Mouse (Mus musculus) midbrain, embryonic 10.5 days (tissue): ENCODE results near the gene Prr29. TPM values are rescaled to one million over a fixed set of nuclear protein-coding genes. Genes with fewer than 3 reads are reported as not detected.
A peak's percentile ranks its signal among the peaks of the same experiment; 100 is the strongest.
"Not testable (repeated sequence)": the region's sequence is repeated elsewhere in the genome, so short reads cannot be mapped to it uniquely, and the experiment has no call there.

Experiments
- DNase-seq: peaks from one replicate; pipeline ENCODE4 v3.0.0-alpha.2; 2017; ENCODE audit warnings: low spot score
- H3K27ac ChIP-seq: fragments of 300-500 bp; sonication (generic); replicated peaks from 2 replicates; pipeline ENCODE4 v1.5.1; 2016; ENCODE audit warnings: mild to moderate bottlenecking
- H3K27me3 ChIP-seq: fragments of 300-500 bp; sonication (generic); 2 replicates; pipeline ENCODE4 v1.6.1; 2016; ENCODE audit warnings: low read depth, mild to moderate bottlenecking; ENCODE audit not compliant: poor library complexity, severe bottlenecking
- H3K36me3 ChIP-seq: fragments of 300-500 bp; sonication (generic); 2 replicates; pipeline ENCODE4 v1.6.1; 2016; ENCODE audit warnings: mild to moderate bottlenecking, moderate library complexity
- H3K4me1 ChIP-seq: fragments of 300-500 bp; sonication (generic); 2 replicates; pipeline ENCODE4 v1.6.1; 2016
- H3K4me3 ChIP-seq: fragments of 300-500 bp; sonication (generic); 2 replicates; pipeline ENCODE4 v1.5.1; 2016; ENCODE audit warnings: mild to moderate bottlenecking, moderate library complexity
- H3K9me3 ChIP-seq: fragments of 300-500 bp; sonication (generic); replicated peaks from 2 replicates; pipeline ENCODE4 v1.6.1; 2016; ENCODE audit warnings: mild to moderate bottlenecking
- WGBS: fragments of 180-500 bp; shearing (Covaris S2); methylation state at CpG from one replicate; pipeline ENCODE4 v1.1.7; 2016; 5-methylcytosine and 5-hydroxymethylcytosine counted together
- polyA plus RNA-seq: library from polyadenylated mRNA; unstranded; fragments of >200 nt; fragmentation: Nextera tagmentation; extraction: Ambion mirVana; gene quantifications from 2 replicates; pipeline ENCODE4 v1.2.1, GENCODE M21; 2016

Prr29 gene
- polyA plus RNA-seq, 1 experiment from 2014 or later: 0.10 TPM

DNA sequence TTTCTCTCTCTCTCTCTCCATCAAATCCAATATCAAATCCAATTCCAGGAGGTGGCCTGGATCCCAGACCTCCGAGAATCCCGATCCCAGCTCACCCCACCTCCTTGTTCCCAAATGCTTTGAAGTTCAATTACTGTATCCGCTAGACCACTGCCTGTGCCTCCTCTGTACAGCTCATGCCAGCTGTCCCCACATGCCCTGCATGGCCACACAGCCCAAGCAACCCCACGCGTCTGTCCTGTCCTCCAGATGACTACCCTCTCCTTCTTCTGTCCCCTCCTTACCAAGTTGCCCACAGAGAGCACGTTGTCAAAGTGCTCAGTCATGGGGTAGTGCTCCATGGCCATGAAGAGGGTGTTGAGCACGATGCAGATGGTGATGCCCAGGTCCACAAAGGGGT, 26.4 kb upstream of the Prr29 start:
- peak overlapping the region; percentile 56; the same call in 1 of the 2 replicates for H3K27ac ChIP-seq
- H3K27me3 ChIP-seq: no peaks in the 10 kb centered on the region
- no peak overlapping the region for H3K4me3 ChIP-seq
- no peaks in the 10 kb centered on the region for H3K9me3 ChIP-seq
- no peak for DNase-seq
- WGBS: 83% methylated on average over 7 of the region's 7 CpGs
- no peaks in the 10 kb centered on the region for H3K36me3 ChIP-seq
- peaks cover 38% of the 10 kb centered on the region for H3K4me1 ChIP-seq

DNA sequence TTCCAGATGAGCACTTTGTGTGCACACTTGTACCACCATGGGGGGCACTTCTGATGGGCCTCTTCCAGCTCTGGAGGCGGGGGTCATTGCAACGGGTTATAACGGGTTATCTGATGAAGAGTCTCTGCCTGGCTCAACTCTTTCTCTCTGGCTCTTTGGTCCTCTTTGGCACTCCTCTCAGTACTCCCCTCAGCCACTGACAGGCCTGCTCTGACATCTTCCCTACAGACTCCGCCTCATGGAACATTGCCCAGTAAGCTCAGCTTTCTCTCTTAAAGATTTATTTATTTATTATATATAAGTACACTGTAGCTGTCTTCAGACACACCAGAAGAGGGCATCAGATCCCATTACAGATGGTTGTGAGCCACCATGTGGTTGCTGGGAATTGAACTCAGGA, 25.9 kb upstream of the Prr29 start:
- H3K27me3 ChIP-seq, H3K9me3 ChIP-seq, DNase-seq, H3K27ac ChIP-seq, H3K36me3 ChIP-seq, H3K4me3 ChIP-seq: not testable (repeated sequence)
- H3K4me1 ChIP-seq: peaks cover 38% of the 10 kb centered on the region
- WGBS: 90% methylated on average over 4 of the region's 4 CpGs

DNA sequence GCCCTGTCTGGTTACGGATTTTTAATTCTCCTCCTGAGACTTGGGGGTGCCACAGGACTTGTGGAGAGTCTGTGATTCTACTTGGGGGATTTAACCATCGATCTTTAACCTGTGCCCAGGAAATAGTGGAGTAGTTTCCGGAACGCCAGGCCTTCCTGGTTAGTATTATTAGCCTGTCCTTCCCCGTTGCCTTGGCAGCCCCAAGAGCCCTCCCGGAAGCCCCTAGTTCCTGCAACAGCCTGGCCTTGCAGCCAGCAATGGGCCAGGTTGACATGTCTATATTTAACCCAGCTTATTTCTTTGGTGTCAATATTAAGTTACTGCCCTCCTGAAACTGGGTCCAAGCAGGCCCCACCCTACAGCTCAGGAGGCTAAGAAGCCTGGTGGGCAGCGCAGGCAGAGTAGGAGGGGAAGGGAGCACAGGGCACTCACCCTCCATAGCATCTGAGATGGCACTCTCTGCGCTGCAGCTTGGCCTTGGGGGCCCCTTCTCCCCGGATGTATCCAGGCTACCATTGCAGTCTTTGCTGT, 24.2 kb upstream of the Prr29 start:
- Histone ChIP-seq H3K4me3 (no peak overlapping the region), H3K27ac (no peak overlapping the region), H3K9me3 (no peaks in the 10 kb centered on the region), H3K36me3 (no peaks in the 10 kb centered on the region), H3K4me1 (peaks cover 52% of the 10 kb centered on the region), H3K27me3 (no peaks in the 10 kb centered on the region)
- WGBS: 84% methylated on average over 9 of the region's 9 CpGs
- no peak for DNase-seq

DNA sequence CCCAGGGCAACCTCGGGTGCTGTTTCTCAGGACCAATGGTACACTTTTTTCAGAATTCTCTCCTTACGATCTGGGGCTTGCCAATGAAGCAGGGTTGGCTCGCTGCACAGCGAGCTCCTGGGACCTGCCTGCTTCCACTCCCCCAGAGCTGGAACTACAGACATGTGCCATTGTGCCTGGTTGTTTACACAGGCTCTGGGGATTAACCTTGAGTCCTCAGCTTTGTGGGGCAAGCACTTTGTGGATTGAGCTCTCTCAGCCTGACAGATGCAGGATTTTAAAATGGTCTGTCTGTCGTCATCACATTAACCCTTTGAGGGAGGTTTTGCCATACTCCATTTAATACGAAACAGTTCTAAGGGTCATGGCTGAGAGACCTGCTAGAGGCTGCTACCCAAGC, 20.4 kb upstream of the Prr29 start:
- Histone ChIP-seq H3K27ac (peak overlapping the region; percentile 64), H3K4me1 (peaks cover 37% of the 10 kb centered on the region), H3K4me3 (no peak overlapping the region), H3K36me3 (no peaks in the 10 kb centered on the region), H3K27me3 (peaks cover 6% of the 10 kb centered on the region; the same call in 1 of the 2 replicates), H3K9me3 (no peaks in the 10 kb centered on the region)
- WGBS: 50% methylated on average over 6 of the region's 6 CpGs
- peak; percentile 33 for DNase-seq

DNA sequence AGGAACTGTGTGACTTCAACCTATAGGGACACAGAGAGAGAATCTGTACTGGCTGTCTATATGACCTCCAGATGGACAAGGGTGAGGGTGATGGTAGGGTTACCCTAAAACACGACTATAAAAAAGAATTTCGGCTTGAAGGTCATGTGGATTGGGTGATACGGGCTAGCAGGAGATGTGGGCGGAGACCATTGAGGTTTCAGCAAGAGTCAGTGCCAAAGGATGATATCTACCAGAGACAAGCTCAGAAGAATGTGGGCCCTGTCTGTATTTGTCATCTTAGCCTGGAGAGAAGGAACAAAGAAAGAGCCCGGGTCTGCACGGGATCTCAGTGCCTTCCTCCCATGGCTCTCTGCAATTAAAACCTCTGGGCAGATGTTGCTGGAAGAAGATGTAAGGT, 15.5 kb upstream of the Prr29 start:
- H3K27ac ChIP-seq: no peak overlapping the region
- H3K4me3 ChIP-seq: no peak overlapping the region
- no peaks in the 10 kb centered on the region for H3K9me3 ChIP-seq
- H3K27me3 ChIP-seq: peaks cover 6% of the 10 kb centered on the region; the same call in 1 of the 2 replicates
- peaks cover 20% of the 10 kb centered on the region for H3K4me1 ChIP-seq
- no peaks in the 10 kb centered on the region for H3K36me3 ChIP-seq
- WGBS: 84% methylated on average over 6 of the region's 6 CpGs
- no peak for DNase-seq

DNA sequence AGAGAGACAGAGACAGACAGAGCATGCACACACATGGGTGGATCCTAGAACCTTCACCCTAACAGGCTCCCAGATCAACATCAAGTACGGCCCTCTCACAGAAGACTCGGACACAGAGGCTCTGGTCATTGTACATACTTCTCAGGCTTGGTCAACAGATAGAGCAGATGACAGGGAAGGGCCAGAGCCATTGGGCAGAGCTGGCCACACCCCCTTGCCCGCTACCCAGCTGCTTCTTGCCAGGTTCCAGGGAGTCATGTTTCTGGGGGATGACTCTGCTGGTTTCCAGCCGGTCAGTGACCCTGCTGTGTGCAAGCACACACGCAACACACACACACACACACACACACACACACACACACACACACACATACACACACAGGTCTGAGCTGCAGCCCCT, 14.4 kb upstream of the Prr29 start:
- peaks cover 9% of the 10 kb centered on the region for H3K4me1 ChIP-seq
- H3K27me3 ChIP-seq: peaks cover 6% of the 10 kb centered on the region; the same call in 1 of the 2 replicates
- H3K9me3 ChIP-seq: no peaks in the 10 kb centered on the region
- no peak overlapping the region for H3K4me3 ChIP-seq
- H3K27ac ChIP-seq: no peak overlapping the region
- DNase-seq: no peak
- no peaks in the 10 kb centered on the region for H3K36me3 ChIP-seq
- 57% methylated on average over 5 of the region's 5 CpGs for WGBS

DNA sequence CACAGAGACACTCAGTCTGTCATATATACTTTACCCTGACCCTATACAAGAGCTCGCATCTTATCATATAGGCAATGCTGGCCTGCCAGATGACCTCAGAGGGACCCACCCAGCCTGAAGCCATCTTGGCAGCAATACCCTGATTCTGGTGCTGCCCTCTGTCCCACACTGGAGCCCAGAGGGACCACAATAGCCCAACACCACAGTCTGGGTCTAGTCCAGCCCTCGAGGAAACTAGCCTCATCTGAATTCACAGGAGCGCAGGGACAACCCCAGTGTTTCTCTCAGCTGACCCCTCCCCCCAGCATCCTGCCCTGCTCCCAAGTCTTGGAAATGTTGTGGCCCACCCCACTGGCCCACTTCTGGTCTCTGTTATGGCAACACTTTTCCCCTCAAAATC, 14.0 kb upstream of the Prr29 start:
- peaks cover 9% of the 10 kb centered on the region for H3K4me1 ChIP-seq
- no peaks in the 10 kb centered on the region for H3K9me3 ChIP-seq
- no peak for DNase-seq
- H3K4me3 ChIP-seq: no peak overlapping the region
- H3K36me3 ChIP-seq: no peaks in the 10 kb centered on the region
- 0 out of 2 replicates have a peak overlapping the region, but pooled peaks have one; percentile 49 for H3K27ac ChIP-seq
- peaks cover 6% of the 10 kb centered on the region; the same call in 1 of the 2 replicates for H3K27me3 ChIP-seq
- WGBS: 78% methylated on average over 3 of the region's 3 CpGs

DNA sequence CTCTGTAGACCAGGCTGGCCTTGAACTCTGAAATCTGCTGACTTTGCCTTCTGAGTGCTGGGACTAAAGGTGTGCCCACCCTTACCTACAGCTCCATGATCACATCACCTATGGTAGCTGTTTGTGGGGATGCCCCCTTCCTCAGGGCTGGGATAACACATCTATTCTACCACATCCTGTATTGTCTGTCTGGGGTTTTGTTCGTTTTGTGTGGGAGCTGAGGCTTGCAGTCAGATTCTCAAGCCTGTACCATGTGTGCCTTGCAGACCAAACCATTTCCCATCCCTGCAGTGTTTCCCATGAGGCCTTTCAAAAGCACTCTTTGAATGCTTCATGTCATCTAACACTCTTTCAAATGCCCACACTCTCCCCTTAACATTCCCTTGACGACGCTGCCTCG, 13.3 kb upstream of the Prr29 start:
- DNase-seq: no peak
- no peak overlapping the region for H3K4me3 ChIP-seq
- peaks cover 9% of the 10 kb centered on the region for H3K4me1 ChIP-seq
- no peak overlapping the region for H3K27ac ChIP-seq
- 89% methylated on average over 4 of the region's 4 CpGs for WGBS
- no peaks in the 10 kb centered on the region for H3K36me3 ChIP-seq
- H3K9me3 ChIP-seq: no peaks in the 10 kb centered on the region
- peaks cover 6% of the 10 kb centered on the region; the same call in 1 of the 2 replicates for H3K27me3 ChIP-seq

DNA sequence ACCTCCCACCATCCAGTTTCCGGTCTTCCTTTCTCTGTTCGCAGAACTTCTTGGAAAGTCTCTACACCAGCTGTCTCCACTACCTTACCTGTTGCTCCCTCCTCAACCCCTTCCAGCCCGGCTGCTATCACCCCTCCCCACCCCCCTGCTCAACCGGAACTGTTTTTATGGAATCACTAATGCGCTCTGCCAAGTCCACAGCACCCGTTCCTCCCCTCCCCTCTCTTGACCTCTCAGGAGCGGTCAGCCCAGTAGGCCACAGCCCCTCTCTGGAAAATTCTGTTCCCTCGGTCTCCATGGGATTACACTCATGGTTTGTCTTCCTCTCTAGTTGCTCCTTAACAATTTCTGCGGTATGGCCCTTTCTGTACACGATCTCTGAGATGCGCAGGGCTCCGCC, 12.1 kb upstream of the Prr29 start, which contains the start of gene Scn4a:
Gene Scn4a (minus strand): TSS at position 101 of the 400 bp plus-strand sequence.
- H3K4me3 ChIP-seq: no peak within 1 kb of the TSS
- H3K27me3 ChIP-seq: peaks cover 6% of the 10 kb centered on the region; the same call in 1 of the 2 replicates
- WGBS: 93% methylated on average over 12 of the region's 12 CpGs
- DNase-seq: no peak
- H3K4me1 ChIP-seq: peaks cover 9% of the 10 kb centered on the region
- H3K36me3 ChIP-seq: no peaks in the 10 kb centered on the region
- no peak within 1 kb of the TSS for H3K27ac ChIP-seq
- no peaks in the 10 kb centered on the region for H3K9me3 ChIP-seq

DNA sequence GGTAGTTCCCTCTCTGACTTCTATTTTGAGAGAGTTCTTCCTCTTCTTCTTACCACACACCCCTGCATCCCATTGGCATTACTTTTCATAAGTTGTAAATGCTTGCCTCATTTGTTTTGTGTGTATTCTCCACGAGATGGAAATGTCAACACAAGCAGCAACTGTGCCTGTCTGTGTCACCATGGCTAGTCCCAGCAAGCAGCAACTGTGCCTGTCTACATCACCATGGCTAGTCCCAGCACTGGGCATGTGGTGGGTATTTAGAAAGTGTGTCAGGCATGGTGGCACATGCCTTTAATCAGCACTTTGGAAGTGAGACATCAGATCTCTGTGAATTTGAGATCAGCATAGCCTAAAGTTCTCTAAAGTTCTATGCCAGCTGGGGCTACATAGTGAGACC, 11.1 kb upstream of the Prr29 start:
- Histone ChIP-seq H3K9me3 (no peaks in the 10 kb centered on the region), H3K27me3 (peaks cover 4% of the 10 kb centered on the region; the same call in 1 of the 2 replicates), H3K4me3 (no peak overlapping the region), H3K4me1 (peaks cover 9% of the 10 kb centered on the region), H3K27ac (no peak overlapping the region), H3K36me3 (no peaks in the 10 kb centered on the region)
- no peak for DNase-seq
- WGBS: 69% methylated on average over 1 of the region's 1 CpGs

DNA sequence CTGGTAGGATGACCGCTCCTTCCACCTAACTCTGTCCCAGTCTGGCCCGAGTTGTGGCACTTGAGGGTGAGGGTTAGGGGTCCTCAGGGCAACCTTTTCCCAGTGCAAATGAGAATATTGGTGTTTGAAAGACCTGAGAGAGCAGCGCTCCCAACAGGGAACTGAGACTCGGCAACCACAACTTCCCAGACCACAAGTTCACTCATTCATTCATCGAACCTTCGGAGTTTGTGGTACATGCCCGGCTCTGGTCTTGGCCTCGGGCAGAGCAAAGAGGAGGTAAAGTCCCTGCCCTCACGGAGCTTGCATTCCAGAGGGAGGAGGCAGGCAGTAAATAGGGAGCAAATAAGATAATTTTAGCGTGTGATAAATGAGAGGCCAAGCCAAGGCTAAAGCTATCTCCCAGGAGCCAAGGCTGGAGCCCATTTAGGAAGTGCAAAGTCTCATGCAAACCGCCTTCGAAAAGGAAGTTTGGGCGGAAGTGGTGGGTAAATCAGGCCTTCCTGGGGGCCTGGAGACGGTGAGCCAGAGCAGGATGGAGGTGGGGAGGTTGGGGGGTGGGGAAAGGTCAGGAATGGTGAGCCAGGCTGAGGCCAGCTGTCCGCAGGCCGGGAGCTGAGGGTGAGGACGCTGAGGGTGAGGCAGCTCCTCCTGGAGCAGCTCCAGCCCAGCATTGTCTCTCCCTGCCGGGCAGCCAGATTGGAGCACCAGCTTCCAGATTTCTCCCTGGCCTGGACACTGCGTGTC, 9.7 kb upstream of the Prr29 start:
- no peaks in the 10 kb centered on the region for H3K27me3 ChIP-seq
- H3K9me3 ChIP-seq: no peaks in the 10 kb centered on the region
- peaks cover 9% of the 10 kb centered on the region for H3K4me1 ChIP-seq
- H3K27ac ChIP-seq: no peak overlapping the region
- DNase-seq: no peak
- no peaks in the 10 kb centered on the region for H3K36me3 ChIP-seq
- no peak overlapping the region for H3K4me3 ChIP-seq
- WGBS: 82% methylated on average over 19 of the region's 19 CpGs

DNA sequence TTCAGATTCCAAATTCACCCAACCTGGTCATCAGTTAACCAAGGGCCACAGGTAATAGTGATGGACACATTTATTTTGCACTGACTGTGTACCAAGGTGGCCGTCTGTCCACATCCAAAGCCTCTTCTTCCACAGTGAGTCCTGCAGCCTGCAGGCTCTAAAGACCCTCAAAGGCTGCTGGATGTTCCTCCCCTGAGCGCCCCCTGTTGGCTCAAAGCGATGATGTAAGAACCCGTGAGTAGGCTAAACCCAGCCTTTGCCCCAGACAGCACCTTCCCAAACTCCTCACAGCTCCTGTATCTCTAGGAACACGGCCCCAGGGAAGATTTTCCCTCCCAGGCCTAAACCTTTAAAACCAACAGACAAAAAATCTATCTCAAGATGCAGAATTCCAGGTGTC, 5.9 kb upstream of the Prr29 start:
- Histone ChIP-seq H3K9me3 (no peaks in the 10 kb centered on the region), H3K36me3 (no peaks in the 10 kb centered on the region), H3K27me3 (no peaks in the 10 kb centered on the region), H3K27ac (no peak overlapping the region), H3K4me1 (peaks cover 5% of the 10 kb centered on the region), H3K4me3 (no peak overlapping the region)
- DNase-seq: peak; percentile 41
- 16% methylated on average over 5 of the region's 5 CpGs for WGBS

DNA sequence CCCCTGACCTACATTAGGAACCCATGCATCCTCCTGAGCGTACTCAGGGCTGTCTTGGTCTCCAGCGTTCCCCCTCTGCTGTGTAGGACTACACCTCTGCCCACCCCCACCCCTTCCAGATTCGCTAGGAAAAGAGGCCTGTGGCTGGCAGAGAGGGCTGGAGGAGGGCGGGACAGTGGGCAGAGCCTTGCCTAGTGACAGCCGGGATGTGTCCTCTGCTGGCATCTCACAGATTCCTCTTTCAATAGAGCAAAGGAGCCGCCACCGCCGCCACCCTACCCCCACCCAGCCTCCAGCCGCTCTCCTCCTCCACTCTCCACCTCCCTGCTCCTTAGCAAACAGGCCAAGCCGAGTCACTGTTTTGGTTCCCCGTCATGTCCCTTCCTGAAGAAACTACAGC, 560 bp upstream of the Prr29 start:
- no peaks in the 10 kb centered on the region for H3K9me3 ChIP-seq
- H3K36me3 ChIP-seq: no peaks in the 10 kb centered on the region
- 7% methylated on average over 11 of the region's 11 CpGs for WGBS
- peak overlapping the region; percentile 31 for H3K4me3 ChIP-seq
- H3K27ac ChIP-seq: peak overlapping the region; percentile 80
- peaks cover 27% of the 10 kb centered on the region for H3K4me1 ChIP-seq
- DNase-seq: peak; percentile 49
- no peaks in the 10 kb centered on the region for H3K27me3 ChIP-seq
